9 mouse cellular contexts compared by ENCODE assay signal in the genomic region with DNA sequence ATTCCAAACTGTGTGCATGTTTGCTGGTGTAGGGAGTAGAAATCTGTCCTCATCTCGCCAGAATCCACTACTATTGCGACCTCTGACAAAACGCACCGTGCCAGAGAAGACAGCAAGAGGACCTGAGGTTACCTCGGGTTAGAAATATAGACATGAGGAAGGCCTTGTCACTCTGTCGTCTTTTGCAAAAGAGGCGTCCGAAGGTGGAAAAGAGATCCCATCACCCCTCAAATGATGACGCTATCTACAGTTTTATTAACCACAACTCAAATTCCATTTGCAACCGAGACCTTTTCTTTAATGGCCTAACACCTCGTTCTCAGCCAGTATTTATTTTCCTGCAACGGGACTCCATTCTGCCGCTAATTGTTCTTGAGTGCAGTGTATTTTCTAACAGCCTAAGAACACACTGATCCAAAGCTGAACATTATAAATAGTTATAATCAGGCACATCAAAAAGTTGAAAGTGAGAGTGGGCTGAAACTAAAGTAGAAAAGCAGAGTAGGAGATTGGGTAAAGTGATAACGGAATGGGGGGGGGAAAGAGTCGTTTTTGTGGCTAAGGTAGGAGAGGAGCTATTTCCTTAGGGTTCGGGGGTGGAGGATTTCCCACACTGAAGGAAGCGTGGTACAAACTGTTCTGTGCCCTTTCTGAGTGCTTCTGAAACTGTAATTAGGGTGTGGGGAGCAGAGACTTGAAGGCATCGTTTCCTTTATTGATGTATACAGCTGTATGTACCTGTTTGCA.
"Had no signal": no experiment of that assay in that cellular context is flagged by ENCODE, and none has a peak within 500 bp of the region (broad histone marks: within the 10 kb centered on the region; RNA-seq: fewer than 3 reads in every experiment).

No protein-coding gene starts in this region.

- ATAC-seq: liver, postnatal 0 days; midbrain, embryonic 16.5 days had no signal

- DNase-seq: kidney, adult 11 months; kidney, adult 9 months; kidney, postnatal 36 days; liver; liver, embryonic 13.5 days; liver, postnatal 0 days; lung, postnatal 14 days; right cerebral cortex, postnatal 14 days had no signal
